Mouse (Mus musculus): ENCODE measurements around the gene Npy2r. TPM values are rescaled to one million over a fixed set of nuclear protein-coding genes. Genes with fewer than 3 reads are reported as not detected.

Npy2r gene
- polyA plus RNA-seq (2012; rRNA removed): 4.8 and 5.2 TPM in 2 replicates

DNA sequence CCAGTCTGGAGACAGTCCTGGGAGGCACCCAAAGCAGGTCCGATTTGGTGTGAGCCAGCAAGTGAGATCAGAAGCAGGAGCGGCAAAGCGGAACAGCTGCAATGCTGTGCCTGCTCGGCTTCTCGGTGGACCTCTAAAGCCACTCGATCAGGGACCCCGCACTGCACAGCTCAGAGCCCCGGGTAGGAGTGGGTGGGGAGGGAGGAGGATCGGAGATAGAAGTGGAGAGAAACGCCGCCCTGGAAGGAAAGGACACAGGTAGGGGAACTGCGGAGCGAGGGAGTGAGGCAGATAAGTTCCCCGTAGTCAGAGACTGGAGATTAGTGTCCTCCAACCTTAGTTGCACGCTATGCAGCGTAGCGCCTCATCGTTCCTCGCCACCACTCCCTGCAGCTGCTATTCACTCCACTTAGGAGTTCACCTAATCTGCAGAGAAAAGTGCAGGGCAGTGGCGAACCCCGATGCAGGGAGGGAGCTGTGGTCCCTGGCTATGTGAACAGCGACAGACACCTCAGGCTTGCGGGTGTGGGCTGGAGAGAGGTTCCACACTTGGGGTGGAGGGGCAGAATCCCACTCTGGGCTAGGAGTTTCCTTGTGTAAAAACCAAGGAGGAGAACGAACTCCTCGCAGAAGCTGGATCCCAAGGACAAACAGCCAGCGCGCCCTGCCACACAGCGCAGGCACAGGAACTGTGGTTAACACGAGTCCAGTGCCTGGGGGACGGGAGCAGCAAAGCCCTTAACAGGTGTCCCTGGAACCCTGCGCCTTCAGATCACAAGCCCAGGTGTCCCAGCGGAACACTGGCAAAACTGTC, at the start of gene Npy2r:
Gene Npy2r, minus strand, starts transcription at position 177 of the 814 bp plus-strand sequence.
- DNase-seq (ENCODE audit: low read depth): no peak

DNA sequence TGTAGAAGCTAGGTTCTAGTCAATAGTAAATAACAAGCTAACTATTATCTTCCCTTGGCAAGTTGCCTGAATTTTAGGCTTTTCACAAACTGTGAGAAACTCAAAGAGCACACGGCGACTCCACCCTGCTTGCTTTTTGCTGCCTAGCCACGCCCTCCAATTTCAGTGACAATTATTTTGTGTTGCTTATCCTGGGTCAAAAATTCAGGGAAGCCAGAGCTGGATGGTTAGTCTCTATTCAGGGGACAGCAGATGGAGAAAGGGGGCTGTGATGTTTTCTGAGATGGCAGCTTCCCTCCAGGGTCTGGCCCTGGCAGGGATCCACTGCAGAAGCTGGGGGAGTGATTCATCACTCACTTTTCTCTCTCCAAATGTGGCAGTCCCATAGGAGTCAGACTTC, 9.9 kb upstream of the Npy2r start:
- DNase-seq (ENCODE audit: low read depth): no peak

DNA sequence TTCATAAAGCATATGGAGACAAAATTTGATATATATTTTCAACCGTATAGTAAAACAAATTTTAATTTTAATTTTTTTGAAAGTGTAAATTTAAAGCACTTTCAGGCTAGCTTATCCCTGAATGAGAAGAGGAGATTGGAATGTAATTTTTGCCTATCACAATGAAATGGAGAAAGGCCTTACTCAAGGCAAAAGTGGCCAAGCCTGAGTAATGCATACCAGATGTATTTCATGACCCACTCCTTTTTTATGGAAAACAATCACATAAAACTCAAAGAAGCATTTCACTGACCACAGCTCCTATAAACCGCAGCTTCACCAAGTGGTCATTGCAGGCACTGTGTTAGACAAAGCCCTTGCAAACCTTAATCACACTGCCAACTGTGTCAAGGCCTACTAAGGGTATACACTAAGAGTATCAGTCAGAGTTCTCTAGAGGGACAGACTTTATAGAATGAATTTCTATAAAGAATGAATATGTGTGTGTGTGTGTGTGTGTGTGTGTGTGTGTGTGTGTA, 8.5 kb upstream of the Npy2r start:
- DNase-seq (ENCODE audit: low read depth): no peak

DNA sequence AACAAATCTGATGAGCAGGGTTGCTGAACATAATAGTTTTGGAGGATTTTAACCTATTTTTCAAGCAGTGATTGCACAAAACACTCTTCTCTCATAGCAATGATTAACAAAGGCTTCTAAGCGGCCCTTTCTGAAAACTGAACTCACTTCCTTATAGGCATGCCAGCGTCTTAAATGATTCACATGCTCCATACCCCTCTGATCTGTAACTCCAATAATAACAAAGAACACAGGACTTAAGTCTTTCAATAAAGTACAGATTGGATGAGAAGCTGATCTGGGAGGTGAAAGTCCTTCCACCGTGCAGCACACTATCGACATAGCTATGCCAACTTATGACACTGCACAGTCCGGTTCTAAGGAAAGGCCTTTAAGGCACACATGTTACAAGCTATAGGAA, 2.0 kb upstream of the Npy2r start:
- DNase-seq (ENCODE audit: low read depth): no peak

DNA sequence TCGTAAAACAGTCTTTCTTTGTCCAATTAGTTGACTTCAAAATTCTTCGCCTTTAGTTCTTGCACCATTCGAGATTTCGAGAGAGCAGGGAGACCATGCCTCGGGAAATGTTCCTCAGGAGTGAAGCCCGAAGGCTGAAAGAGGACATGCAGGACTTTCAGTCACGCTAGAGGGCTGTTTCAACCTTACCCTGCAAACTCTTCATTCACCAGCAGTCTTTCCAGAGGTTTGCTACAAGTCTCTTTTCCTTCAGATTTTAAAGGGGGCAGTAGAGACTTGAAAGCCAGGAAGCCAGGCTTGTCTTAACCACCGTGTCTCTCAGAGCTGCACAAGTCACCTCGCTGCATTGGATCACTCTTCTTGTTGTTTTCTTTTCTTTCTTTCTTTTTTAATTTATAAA, 869 bp upstream of the Npy2r start:
- DNase-seq (ENCODE audit: low read depth): no peak

DNA sequence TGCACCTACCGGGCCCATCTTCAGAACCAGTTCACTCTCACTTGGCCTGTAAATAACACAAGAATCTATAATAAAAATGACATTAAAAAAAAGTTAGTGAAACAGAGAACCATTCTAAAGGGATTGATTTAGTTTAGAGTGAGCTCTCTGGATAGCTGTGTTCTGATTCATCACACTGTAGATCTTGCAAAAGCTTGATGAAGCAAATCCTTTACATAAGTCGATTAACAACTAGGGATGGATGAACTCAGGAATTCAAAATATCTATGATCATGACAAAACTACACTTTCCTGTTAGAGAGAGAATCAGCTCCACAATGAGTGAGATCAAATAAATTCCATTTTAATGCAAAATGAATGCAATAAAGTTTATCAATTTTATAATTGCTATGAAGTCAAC, 6.4 kb downstream of the Npy2r start:
- DNase-seq (ENCODE audit: low read depth): no peak

DNA sequence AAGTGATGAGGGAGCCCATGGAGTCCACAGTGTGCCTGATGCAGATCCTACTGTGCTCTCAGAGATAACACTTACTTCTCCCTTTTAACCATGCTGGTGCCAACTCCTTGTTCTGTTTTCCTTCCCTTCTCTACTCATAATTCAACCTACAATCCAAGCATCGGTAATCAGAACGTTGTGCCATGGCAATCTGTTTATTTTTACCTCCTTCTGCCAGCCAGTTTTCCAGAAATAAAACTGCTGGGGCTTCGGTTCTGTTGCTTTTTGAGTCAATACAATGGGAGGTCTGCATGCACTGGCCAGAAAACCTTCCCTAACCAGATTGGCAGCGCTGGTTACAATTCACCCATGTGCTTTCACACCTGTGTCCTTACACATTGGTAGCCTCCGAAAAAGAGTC, 7.9 kb downstream of the Npy2r start:
- DNase-seq (ENCODE audit: low read depth): no peak

DNA sequence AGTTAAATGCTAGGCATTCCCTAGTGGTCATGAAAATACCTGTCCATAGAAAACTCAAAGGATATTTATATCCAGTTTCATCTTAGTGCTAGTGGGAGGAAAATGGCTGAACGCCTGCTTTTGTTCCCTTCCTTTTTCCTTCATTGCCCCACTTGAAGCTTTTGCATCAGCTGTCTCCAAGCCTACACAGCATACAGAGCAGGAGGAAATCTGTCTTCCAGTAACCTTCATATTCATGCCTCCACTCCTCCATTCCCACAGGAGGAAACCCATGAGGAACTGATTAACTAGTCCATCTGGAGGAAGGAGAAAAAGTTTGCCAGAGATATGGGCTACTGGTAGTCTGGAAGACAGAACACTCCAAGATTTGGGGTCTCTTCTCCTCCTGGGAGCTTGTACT, 23.1 kb downstream of the Npy2r start:
- no peak for DNase-seq (ENCODE audit: low read depth)

DNA sequence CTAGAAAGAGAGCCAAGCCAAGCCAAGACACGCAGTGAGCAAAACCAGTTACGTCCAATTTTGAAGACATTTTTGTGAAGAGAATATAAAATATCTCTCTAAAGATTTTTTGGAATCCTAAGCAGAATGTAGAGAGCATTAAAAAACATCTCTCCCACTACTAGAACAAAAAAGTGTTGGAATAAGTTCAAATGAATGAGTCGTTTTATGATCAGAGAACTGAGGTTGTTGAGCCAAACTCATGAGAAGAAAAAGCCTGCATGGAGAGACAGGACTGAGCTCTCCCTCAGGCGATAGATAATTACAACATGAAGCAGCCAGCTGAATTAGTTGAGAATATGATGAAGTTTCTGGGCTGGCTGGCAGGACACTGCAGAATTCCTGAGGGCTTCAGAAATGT, 49.9 kb downstream of the Npy2r start:
- no peak for DNase-seq (ENCODE audit: low read depth)

Other genes with a start within 250 kb of the Npy2r start
- gene Map9, start 190.0 kb downstream of the Npy2r start, polyA plus RNA-seq (2012; rRNA removed): 2.7 and 3.3 TPM in 2 replicates

Measured in gonadal fat pad, adult 2 months (tissue).